Mouse (Mus musculus): ENCODE results near the gene Rnf138rt1.

Rnf138rt1 gene

GRCm38 (mm10) chrX:163760617-163761434, at the start of gene Rnf138rt1:
Rnf138rt1 (minus strand) TSS chrX:163761329.
- in situ Hi-C loops (cut with MboI; ENCODE audit: low pct_unique_long_range_greater_than_20kb in 1 of 2, low sequenced_read_pairs in 2 of 2, unreplicated experiment in 1 of 2) = no loop called here

GRCm38 (mm10) chrX:163807270-163807669, 46.1 kb upstream of the Rnf138rt1 start:
- in situ Hi-C loops (cut with MboI; ENCODE audit: low pct_unique_long_range_greater_than_20kb in 1 of 2, low sequenced_read_pairs in 2 of 2, unreplicated experiment in 1 of 2) = no loop called here

- in situ Hi-C loops (cut with MboI; ENCODE audit: low pct_unique_long_range_greater_than_20kb in 1 of 2, low sequenced_read_pairs in 2 of 2, unreplicated experiment in 1 of 2) = no loop called here
Observed at GRCm38 (mm10) chrX:163766290-163766689, 5.2 kb upstream of the Rnf138rt1 start.

GRCm38 (mm10) chrX:163761435-163761828, 303 bp upstream of the Rnf138rt1 start:
- in situ Hi-C loops (cut with MboI; ENCODE audit: low pct_unique_long_range_greater_than_20kb in 1 of 2, low sequenced_read_pairs in 2 of 2, unreplicated experiment in 1 of 2) = no loop called here

GRCm38 (mm10) chrX:163745996-163746395, 15.1 kb downstream of the Rnf138rt1 start:
- in situ Hi-C loops (cut with MboI; ENCODE audit: low pct_unique_long_range_greater_than_20kb in 1 of 2, low sequenced_read_pairs in 2 of 2, unreplicated experiment in 1 of 2) = no loop called here

- in situ Hi-C loops (cut with MboI; ENCODE audit: low pct_unique_long_range_greater_than_20kb in 1 of 2, low sequenced_read_pairs in 2 of 2, unreplicated experiment in 1 of 2) = no loop called here
Observed at GRCm38 (mm10) chrX:163743896-163744295, 17.2 kb downstream of the Rnf138rt1 start.

GRCm38 (mm10) chrX:163738904-163739303, 22.2 kb downstream of the Rnf138rt1 start:
- in situ Hi-C loops (cut with MboI; ENCODE audit: low pct_unique_long_range_greater_than_20kb in 1 of 2, low sequenced_read_pairs in 2 of 2, unreplicated experiment in 1 of 2) = no loop called here

GRCm38 (mm10) chrX:163734145-163734544, 27.0 kb downstream of the Rnf138rt1 start:
- in situ Hi-C loops (cut with MboI; ENCODE audit: low pct_unique_long_range_greater_than_20kb in 1 of 2, low sequenced_read_pairs in 2 of 2, unreplicated experiment in 1 of 2) = no loop called here

- in situ Hi-C loops (cut with MboI; ENCODE audit: low pct_unique_long_range_greater_than_20kb in 1 of 2, low sequenced_read_pairs in 2 of 2, unreplicated experiment in 1 of 2) = no loop called here
Observed at GRCm38 (mm10) chrX:163723630-163724029, 37.5 kb downstream of the Rnf138rt1 start.

- in situ Hi-C loops (cut with MboI; ENCODE audit: low pct_unique_long_range_greater_than_20kb in 1 of 2, low sequenced_read_pairs in 2 of 2, unreplicated experiment in 1 of 2) = no loop called here
Observed at GRCm38 (mm10) chrX:163722785-163723577, 38.1 kb downstream of the Rnf138rt1 start.

GRCm38 (mm10) chrX:163720597-163720996, 40.5 kb downstream of the Rnf138rt1 start:
- in situ Hi-C loops (cut with MboI; ENCODE audit: low pct_unique_long_range_greater_than_20kb in 1 of 2, low sequenced_read_pairs in 2 of 2, unreplicated experiment in 1 of 2) = no loop called here

All from mouse embryonic stem cell (cell line).